Mouse (Mus musculus): ENCODE measurements around the gene Cldn19.

The Cldn19 gene

GRCm38 (mm10) chr4:119303291-119303690 is 48.1 kb downstream of the Cldn19 start:
- DNase-seq, result peak; percentile 20 to 45

GRCm38 (mm10) chr4:119305418-119305817 is 50.2 kb downstream of the Cldn19 start:
- peak; percentile 73 to 88 for DNase-seq
